Mouse (Mus musculus): Measurements from ENCODE around the gene Sema6d.

- TF ChIP-seq CTCF (IDR thresholded peaks at IDR 0.05; ENCODE audit: borderline replicate concordance, extremely low read depth, insufficient read depth, insufficient read length) (no peak), POLR2A (IDR thresholded peaks at IDR 0.05; ENCODE audit: borderline replicate concordance, extremely low read depth, insufficient read depth, insufficient read length, poor library complexity, severe bottlenecking) (no peak)
Measured at GRCm38 (mm10) chr2:124455881-124456280, 366.1 kb downstream of the Sema6d start.

All from brain, embryonic 14.5 days (tissue).